Mouse (Mus musculus) lung, adult 2 months (tissue): ENCODE measurements at regions not wholly inside any gene's neighbourhood (a gene's known extent, or its start where the extent isn't known, plus 50 kb on each side); places are given as distances from the start of the nearest gene placed in this dataset.

Source experiments
- CTCF ChIP-seq: fragments of 200-500 bp; IDR thresholded peaks from 2 replicates; pipeline ENCODE4 v1.5.1; 2011; ENCODE audit warnings: mild to moderate bottlenecking, low read length, control low read depth; ENCODE audit not compliant: insufficient read depth
- POLR2A ChIP-seq: fragments of 200-500 bp; IDR thresholded peaks from 2 replicates; pipeline ENCODE4 v1.6.1; 2011; ENCODE audit warnings: low read depth, mild to moderate bottlenecking, control low read depth, low read length, borderline replicate concordance; ENCODE audit errors: extremely low read depth

GRCm38 (mm10) chr17:45867727-45868126, 134.1 kb upstream of the 1600014C23Rik start:
- no peak for TF ChIP-seq CTCF
- no peak for TF ChIP-seq POLR2A
